Mouse (Mus musculus): ENCODE measurements around the gene Scaf11.
"Not testable (repeated sequence)": the region's sequence is repeated elsewhere in the genome, so short reads cannot be mapped to it uniquely, and the experiment has no call there.

Gene Scaf11

GRCm38 (mm10) chr15:96460730-96461540 lies at the start of gene Scaf11:
Gene Scaf11, minus strand, starts transcription at chr15:96460843.
- DNase-seq (ENCODE audit: low spot score) = peak; percentile 96

GRCm38 (mm10) chr15:96507097-96507840 lies 46.6 kb upstream of the Scaf11 start:
- DNase-seq (ENCODE audit: low spot score) = peak; percentile 65

GRCm38 (mm10) chr15:96497646-96498045 lies 37.0 kb upstream of the Scaf11 start:
- DNase-seq (ENCODE audit: low spot score) = peak; percentile 84

GRCm38 (mm10) chr15:96494279-96494678 lies 33.6 kb upstream of the Scaf11 start:
- no peak for DNase-seq (ENCODE audit: low spot score)

GRCm38 (mm10) chr15:96493573-96493972 lies 32.9 kb upstream of the Scaf11 start:
- DNase-seq (ENCODE audit: low spot score) = no peak

GRCm38 (mm10) chr15:96492919-96493318 lies 32.3 kb upstream of the Scaf11 start:
- not testable (repeated sequence) for DNase-seq (ENCODE audit: low spot score)

- DNase-seq (ENCODE audit: low spot score) = no peak
These were observed 31.4 kb upstream of the Scaf11 start for GRCm38 (mm10) chr15:96491861-96492641.

GRCm38 (mm10) chr15:96491421-96491820 lies 30.8 kb upstream of the Scaf11 start:
- no peak for DNase-seq (ENCODE audit: low spot score)

GRCm38 (mm10) chr15:96490123-96490522 lies 29.5 kb upstream of the Scaf11 start:
- no peak for DNase-seq (ENCODE audit: low spot score)

GRCm38 (mm10) chr15:96488941-96489786 lies 28.5 kb upstream of the Scaf11 start:
- DNase-seq (ENCODE audit: low spot score) = no peak

GRCm38 (mm10) chr15:96487066-96487698 lies 26.5 kb upstream of the Scaf11 start:
- DNase-seq (ENCODE audit: low spot score) = no peak

GRCm38 (mm10) chr15:96480822-96481221 lies 20.2 kb upstream of the Scaf11 start:
- no peak for DNase-seq (ENCODE audit: low spot score)

- DNase-seq (ENCODE audit: low spot score) = no peak
These were observed 17.4 kb upstream of the Scaf11 start for GRCm38 (mm10) chr15:96478006-96478405.

GRCm38 (mm10) chr15:96476359-96476758 lies 15.7 kb upstream of the Scaf11 start:
- peak; percentile 80 for DNase-seq (ENCODE audit: low spot score)

GRCm38 (mm10) chr15:96475571-96475972 lies 14.9 kb upstream of the Scaf11 start:
- no peak for DNase-seq (ENCODE audit: low spot score)

- no peak for DNase-seq (ENCODE audit: low spot score)
These were observed 13.8 kb upstream of the Scaf11 start for GRCm38 (mm10) chr15:96474325-96474955.

GRCm38 (mm10) chr15:96473920-96474319 lies 13.3 kb upstream of the Scaf11 start:
- no peak for DNase-seq (ENCODE audit: low spot score)

GRCm38 (mm10) chr15:96468316-96468715 lies 7.7 kb upstream of the Scaf11 start:
- no peak for DNase-seq (ENCODE audit: low spot score)

GRCm38 (mm10) chr15:96467844-96468243 lies 7.2 kb upstream of the Scaf11 start:
- DNase-seq (ENCODE audit: low spot score) = no peak

- DNase-seq (ENCODE audit: low spot score) = no peak
These were observed 5.8 kb upstream of the Scaf11 start for GRCm38 (mm10) chr15:96466362-96466903.

Measured in T-cell, adult 2 months (primary cell).